Comparison of ENCODE assay signal across 8 mouse cellular contexts in the genomic region with DNA sequence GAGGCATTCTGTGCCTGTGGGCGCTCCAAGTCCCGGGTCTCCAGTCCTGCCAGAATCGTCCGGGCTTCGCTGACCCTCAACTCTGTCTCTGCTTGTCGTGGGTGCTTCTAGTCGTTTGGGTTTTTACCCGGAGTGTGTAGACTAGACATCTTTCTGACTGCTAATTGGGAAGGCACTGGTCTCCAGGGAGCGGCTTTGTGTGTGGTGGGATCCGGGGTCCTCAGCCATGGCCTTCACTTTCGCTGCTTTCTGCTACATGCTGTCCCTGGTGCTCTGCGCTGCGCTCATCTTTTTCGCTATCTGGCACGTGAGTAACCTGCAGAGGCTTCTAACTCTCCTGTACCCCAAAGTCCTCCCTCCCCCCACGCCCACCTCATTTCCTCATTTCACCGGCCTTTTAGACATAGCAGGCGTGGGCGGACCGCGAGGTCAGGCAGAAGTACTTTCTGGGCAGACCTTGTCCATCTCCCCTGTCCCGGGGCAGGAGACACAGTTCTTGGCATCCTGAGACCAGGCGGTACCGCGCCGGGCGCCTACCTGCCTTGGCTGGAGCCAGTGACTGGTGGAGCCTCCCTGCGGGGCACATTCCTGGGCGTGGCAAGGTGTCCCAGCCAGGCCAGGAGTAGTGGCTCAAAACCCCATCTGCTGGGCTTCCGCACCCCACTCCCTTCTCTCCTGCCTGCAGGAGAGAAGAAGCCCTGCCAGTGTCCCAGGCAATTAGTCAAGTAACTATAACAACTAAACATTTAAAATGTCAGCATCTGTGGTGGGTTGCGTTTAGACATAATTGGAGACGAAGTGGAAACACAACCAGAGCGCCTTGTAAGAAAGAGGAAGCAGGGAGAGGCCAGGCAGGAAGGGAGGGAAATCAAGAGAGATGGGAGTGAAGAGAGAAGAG. TPM values are rescaled to one million over a fixed set of nuclear protein-coding genes. Genes with fewer than 3 reads are reported as not detected.
DNase-seq lines count a peak whose midpoint lies in the region; ATAC-seq and TF ChIP-seq lines count a peak whose summit lies in the region.

No protein-coding gene starts in this region.

- peaks cover 43% of the 10 kb centered on the region for H3K27me3 ChIP-seq in lung, embryonic 14.5 days (ENCODE audit: insufficient read depth, low read length)
- H3K27me3 ChIP-seq in liver, embryonic 15.5 days = peaks cover 95% of the 10 kb centered on the region
- no peaks in the 10 kb centered on the region for H3K27me3 ChIP-seq in splenic B cell, adult 2 months (ENCODE audit: control insufficient read depth, insufficient read depth, low read length, poor library complexity, severe bottlenecking)

- peak overlapping the region; percentile 50 for H3K4me3 ChIP-seq in lung, embryonic 14.5 days (ENCODE audit: low read depth, low read length)
- H3K4me3 ChIP-seq in liver, embryonic 15.5 days (replicated peaks) = peak overlapping the region; percentile 48

- H3K9ac ChIP-seq in lung, embryonic 14.5 days = peak overlapping the region; percentile 54
- H3K9ac ChIP-seq in liver, embryonic 15.5 days = no peak overlapping the region

- peak; percentile 6 for DNase-seq in adrenal gland, adult 2 months
- DNase-seq in adrenal gland, postnatal 4 days (ENCODE audit: low spot score in 2 of 2) = no peak
- DNase-seq in lung, embryonic 14.5 days = peak; percentile 9
- DNase-seq in lung, postnatal 36 days = no peak
- DNase-seq in splenic B cell, adult 2 months (ENCODE audit: low read depth, low spot score) = peak; percentile 10

- no peaks in the 10 kb centered on the region for H3K36me3 ChIP-seq in lung, embryonic 14.5 days (ENCODE audit: insufficient read depth)
- no peaks in the 10 kb centered on the region for H3K36me3 ChIP-seq in liver, embryonic 15.5 days (replicated peaks)
- no peaks in the 10 kb centered on the region for H3K36me3 ChIP-seq in splenic B cell, adult 2 months (ENCODE audit: control insufficient read depth, insufficient read depth, low read length, poor library complexity, severe bottlenecking)

- no peak for TF ChIP-seq CTCF in lung, embryonic 14.5 days (IDR thresholded peaks at IDR 0.05; ENCODE audit: low read depth)

- 3% methylated on average over 33 of the region's 33 CpGs for WGBS in lung, embryonic 14.5 days
- WGBS in liver, embryonic 15.5 days (ENCODE audit: insufficient replicate concordance) = 2% methylated on average over 33 of the region's 33 CpGs

- no peak overlapping the region for H3K27ac ChIP-seq in lung, embryonic 14.5 days (ENCODE audit: low read depth)
- H3K27ac ChIP-seq in liver, embryonic 15.5 days (replicated peaks) = no peak overlapping the region

- no peak for ATAC-seq in lung, embryonic 14.5 days (ENCODE audit: insufficient read depth)
- peak; percentile 68 for ATAC-seq in granulocyte monocyte progenitor cell, adult 5-6 weeks (replicated peaks; ENCODE audit: poor library complexity, severe bottlenecking)
- ATAC-seq in liver, embryonic 15.5 days (ENCODE audit: insufficient read depth) = no peak
- ATAC-seq in activated CD4-positive, CD25-positive, alpha-beta regulatory T cell, adult 4 months = no peak

- H3K4me1 ChIP-seq in lung, embryonic 14.5 days (ENCODE audit: insufficient read depth) = no peaks in the 10 kb centered on the region; the same call in 1 of the 2 replicates
- peaks cover 19% of the 10 kb centered on the region for H3K4me1 ChIP-seq in liver, embryonic 15.5 days (replicated peaks)

- peak overlapping the region; percentile 96 for H3K4me2 ChIP-seq in lung, embryonic 14.5 days
- H3K4me2 ChIP-seq in liver, embryonic 15.5 days = peak overlapping the region; percentile 71

- no peaks in the 10 kb centered on the region for H3K9me3 ChIP-seq in lung, embryonic 14.5 days (ENCODE audit: low read depth, low read length)
- H3K9me3 ChIP-seq in liver, embryonic 15.5 days (replicated peaks) = no peaks in the 10 kb centered on the region

RNA-seq across cellular contexts. Expression of gene Cnih3, which starts 1.0 kb away (rescaled TPM):
- total RNA-seq in adrenal gland, adult 2 months (2021) = not detected
- 0.03 TPM in 1 of 2 replicates, not detected in the other for polyA plus RNA-seq in adrenal gland, adult 2 months (2012; rRNA removed)
- total RNA-seq in adrenal gland, postnatal 4 days (2021) = under 1 TPM; 0.14 to 0.34 TPM
- 0.18 TPM in 1 of 2 replicates, not detected in the other for polyA plus RNA-seq in lung, embryonic 14.5 days (2014; fragmentation: Nextera tagmentation; extraction: Ambion mirVana)
- not detected in 2 replicates for total RNA-seq in granulocyte monocyte progenitor cell, adult 5-6 weeks (2014; fragmentation: Nextera tagmentation)
- total RNA-seq in granulocyte monocyte progenitor cell, adult 5-6 weeks (2017) = not detected in 2 replicates
- polyA plus RNA-seq in liver, embryonic 15.5 days (2015; fragmentation: Nextera tagmentation; extraction: Ambion mirVana) = 0.03 TPM in 1 of 2 replicates, not detected in the other
- polyA plus RNA-seq in activated CD4-positive, CD25-positive, alpha-beta regulatory T cell, adult 4 months (2017; shearing (Covaris generic)) = not detected

Comparison
In these comparisons a context has a peak if more than half of its experiments do, and no peak if none do; other contexts are left out.
1. DNase-seq: peak in adrenal gland, adult 2 months (single experiment), lung, embryonic 14.5 days (single experiment) and splenic B cell, adult 2 months (single experiment); none in adrenal gland, postnatal 4 days (0 of 2) and lung, postnatal 36 days (single experiment).